Mouse (Mus musculus): ENCODE measurements around the gene Brca1. TPM values are rescaled to one million over a fixed set of nuclear protein-coding genes. Genes with fewer than 3 reads are reported as not detected.

Gene Brca1
- polyA plus RNA-seq, 2 experiments, result 8.6 to 14.0 TPM

DNA sequence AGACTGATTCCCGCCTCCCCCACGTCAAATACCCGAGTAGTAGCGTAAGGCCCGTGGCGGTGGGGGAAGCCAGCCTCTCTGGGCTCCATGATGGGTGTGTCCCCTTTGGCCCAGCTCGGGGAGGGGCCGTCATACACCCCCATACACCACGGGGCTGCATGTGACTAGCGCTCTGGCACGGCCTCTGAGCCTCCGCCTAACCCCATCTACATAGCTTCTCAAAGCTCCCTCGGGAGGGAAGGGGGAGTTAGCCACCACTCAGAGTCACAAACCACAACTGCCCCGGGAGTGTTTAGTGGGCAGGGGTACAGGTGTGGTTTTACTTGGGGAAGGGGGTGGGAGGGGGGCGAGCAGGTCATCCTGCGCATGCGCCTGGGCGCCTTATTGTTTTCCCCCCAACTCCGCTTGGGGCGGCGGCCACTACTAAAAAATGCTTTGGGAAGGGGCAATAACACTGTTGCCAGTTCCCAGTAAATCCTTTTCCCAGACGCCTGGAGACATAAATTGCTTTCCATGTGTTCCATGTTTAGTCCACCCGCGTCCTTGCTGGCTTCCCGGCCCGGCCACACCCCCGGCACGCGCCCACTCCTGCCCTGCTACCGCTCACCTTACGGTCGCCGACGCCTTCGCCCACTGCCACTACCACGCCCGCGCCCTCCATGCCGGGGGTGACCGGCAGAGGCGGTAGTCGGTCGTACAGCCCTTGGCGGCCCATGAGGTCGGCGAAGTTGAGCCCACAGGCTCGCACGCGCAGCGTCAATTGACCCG lies 86.5 kb downstream of the Brca1 start:
- H3K4me1 ChIP-seq (replicated peaks; ENCODE audit: control insufficient read depth in 2 of 2, insufficient read depth in 2 of 2, low read length in 1 of 2), result peaks cover 22 to 34% of the 10 kb centered on the region in 2 experiments
- under 1% methylated on average over 51 of the region's 51 CpGs for WGBS (ENCODE audit: insufficient replicate concordance)
- peaks cover 32% of the 10 kb centered on the region for H3K27me3 ChIP-seq (ENCODE audit: control insufficient read depth, insufficient read depth, low read length)
- H3K9me3 ChIP-seq (ENCODE audit: control insufficient read depth, low read length), result no peaks in the 10 kb centered on the region
- H3K9ac ChIP-seq (replicated peaks), result peak overlapping the region; percentile 59
- H3K36me3 ChIP-seq (replicated peaks; ENCODE audit: control insufficient read depth, insufficient read depth, low read depth), result peaks cover 2% of the 10 kb centered on the region; the same call in 1 of the 2 replicates
- TF ChIP-seq CTCF (IDR thresholded peaks at IDR 0.05; ENCODE audit: low read depth) (peak; percentile 42; the same call in 1 of the 2 replicates), EP300 (IDR thresholded peaks at IDR 0.05; ENCODE audit: low read depth) (no peak)
- H3K4me3 ChIP-seq (ENCODE audit: insufficient read depth in 1 of 2, low read depth in 2 of 2, low read length in 2 of 2), result peak overlapping the region; percentile 54 to 75
- peak; percentile 11; the same call in 1 of the 2 replicates for ATAC-seq (ENCODE audit: insufficient read depth)
- peak overlapping the region; percentile 96 for H3K4me2 ChIP-seq (ENCODE audit: low read depth)
- no peak for DNase-seq (ENCODE audit: low read depth in 3 of 3, low spot score in 3 of 3)
- no peak overlapping the region for H3K27ac ChIP-seq

DNA sequence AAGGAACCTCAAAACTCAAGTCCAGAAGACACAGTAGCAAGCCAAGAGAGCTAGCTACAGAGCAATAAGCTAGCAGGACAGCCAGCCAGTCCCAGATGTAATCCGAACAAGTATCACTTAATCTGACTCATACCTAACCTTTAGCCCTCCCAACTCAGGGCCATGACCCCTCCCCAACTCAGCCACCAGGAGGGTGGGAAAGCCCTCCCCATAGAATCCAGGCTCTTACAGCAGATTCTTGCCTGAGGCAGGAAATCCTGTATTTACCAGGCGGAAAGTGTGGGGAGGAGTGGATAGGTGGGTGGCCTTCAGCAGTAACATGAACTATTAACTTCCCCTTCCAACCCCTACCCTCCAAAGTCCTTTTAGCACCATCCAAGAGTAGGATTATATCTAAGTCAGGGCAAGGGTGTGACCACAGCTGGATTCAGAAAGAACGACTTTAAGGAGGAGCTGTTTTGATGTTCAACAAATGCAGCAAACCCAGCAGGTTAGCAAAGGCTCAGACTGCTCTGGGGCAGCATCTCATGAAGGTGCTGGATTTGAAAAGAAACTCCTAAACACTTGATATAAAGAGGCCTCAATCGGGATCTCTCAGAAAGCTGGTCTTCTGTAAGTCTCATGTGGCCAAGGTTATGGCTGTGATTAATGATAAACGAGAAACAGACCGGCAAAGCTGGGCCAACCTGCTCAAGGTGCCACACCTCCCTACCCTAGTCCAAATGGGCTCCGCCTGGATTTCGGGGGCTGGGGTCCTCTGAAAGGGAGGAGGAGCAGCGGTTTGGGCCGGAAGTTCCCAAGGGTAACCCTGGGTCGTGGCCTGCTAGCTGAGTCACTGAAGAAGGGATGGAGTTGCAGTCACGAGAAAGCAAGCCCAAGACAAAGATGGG lies 87.3 kb downstream of the Brca1 start, which contains the start of gene Rnd2:
Rnd2 (plus strand) TSS at position 789 of the 890 bp plus-strand sequence.
- DNase-seq (ENCODE audit: low read depth in 3 of 3, low spot score in 3 of 3), result no peak
- H3K27me3 ChIP-seq (ENCODE audit: control insufficient read depth, insufficient read depth, low read length), result peaks cover 32% of the 10 kb centered on the region
- WGBS (ENCODE audit: insufficient replicate concordance), result 8% methylated on average over 12 of the region's 12 CpGs
- peak within 1 kb of the TSS; percentile 96 for H3K4me2 ChIP-seq (ENCODE audit: low read depth)
- TF ChIP-seq EP300 (IDR thresholded peaks at IDR 0.05; ENCODE audit: low read depth) (no peak), CTCF (IDR thresholded peaks at IDR 0.05; ENCODE audit: low read depth) (no peak)
- H3K4me3 ChIP-seq (ENCODE audit: insufficient read depth in 1 of 2, low read depth in 2 of 2, low read length in 2 of 2), result peak within 1 kb of the TSS; percentile 54 to 75
- peaks cover 4% of the 10 kb centered on the region; the same call in 1 of the 2 replicates for H3K36me3 ChIP-seq (replicated peaks; ENCODE audit: control insufficient read depth, insufficient read depth, low read depth)
- H3K9ac ChIP-seq (replicated peaks), result peak within 1 kb of the TSS; percentile 59
- no peaks in the 10 kb centered on the region for H3K9me3 ChIP-seq (ENCODE audit: control insufficient read depth, low read length)
- no peak within 1 kb of the TSS for H3K27ac ChIP-seq
- peaks cover 22 to 34% of the 10 kb centered on the region in 2 experiments for H3K4me1 ChIP-seq (replicated peaks; ENCODE audit: control insufficient read depth in 2 of 2, insufficient read depth in 2 of 2, low read length in 1 of 2)
- ATAC-seq (ENCODE audit: insufficient read depth), result no peak

DNA sequence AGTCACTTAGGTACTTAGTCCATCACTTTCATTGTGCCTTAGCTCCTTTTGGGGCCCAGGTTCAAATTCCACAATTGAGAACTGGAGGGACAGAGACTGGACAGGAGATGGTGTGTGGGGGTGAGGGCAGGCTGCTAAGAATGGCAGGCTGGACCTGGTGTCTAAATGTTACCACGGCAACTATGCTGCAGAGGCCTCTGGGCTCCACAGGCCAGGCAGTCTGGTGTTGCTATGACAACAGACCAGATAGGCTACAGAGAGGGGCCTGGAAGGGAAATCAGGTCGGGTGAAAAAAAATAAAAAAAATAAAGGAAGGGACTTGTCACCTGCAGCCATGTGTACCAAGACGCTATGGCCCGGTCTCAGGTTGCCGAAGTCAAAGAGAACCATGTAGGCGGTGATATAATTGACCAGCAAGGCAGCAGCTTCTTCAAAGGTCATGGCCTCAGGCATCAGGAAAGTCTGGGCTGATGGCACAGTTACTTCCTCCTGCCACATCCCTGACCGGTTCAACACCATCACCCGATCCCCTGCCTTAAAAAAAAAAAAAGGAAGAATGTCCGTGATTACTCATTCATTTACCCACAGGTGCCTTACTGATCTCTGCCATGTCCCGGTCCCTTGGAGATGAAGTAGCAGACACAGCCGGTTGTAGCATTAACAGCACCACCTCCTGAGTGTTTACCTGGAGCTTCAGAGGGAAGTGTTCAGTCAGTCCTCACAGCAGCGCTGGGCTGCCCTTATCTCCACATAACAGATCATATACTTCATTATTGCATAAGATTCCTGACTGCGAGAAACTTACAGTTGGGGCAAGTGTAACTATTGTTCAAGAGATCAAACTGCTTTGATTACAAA lies 88.9 kb downstream of the Brca1 start:
- H3K27me3 ChIP-seq (ENCODE audit: control insufficient read depth, insufficient read depth, low read length), result peaks cover 23% of the 10 kb centered on the region
- H3K4me3 ChIP-seq (ENCODE audit: insufficient read depth in 1 of 2, low read depth in 2 of 2, low read length in 2 of 2), result no peak overlapping the region
- ATAC-seq (ENCODE audit: insufficient read depth) (no peak), DNase-seq (ENCODE audit: low read depth in 3 of 3, low spot score in 3 of 3) (no peak)
- H3K4me2 ChIP-seq (ENCODE audit: low read depth), result no peak overlapping the region
- H3K27ac ChIP-seq, result no peak overlapping the region
- peaks cover 22 to 32% of the 10 kb centered on the region in 2 experiments for H3K4me1 ChIP-seq (replicated peaks; ENCODE audit: control insufficient read depth in 2 of 2, insufficient read depth in 2 of 2, low read length in 1 of 2)
- no peak overlapping the region; the same call in none of the 2 replicates for H3K9ac ChIP-seq (replicated peaks)
- H3K36me3 ChIP-seq (replicated peaks; ENCODE audit: control insufficient read depth, insufficient read depth, low read depth), result peaks cover 4% of the 10 kb centered on the region
- H3K9me3 ChIP-seq (ENCODE audit: control insufficient read depth, low read length), result no peaks in the 10 kb centered on the region
- TF ChIP-seq CTCF (IDR thresholded peaks at IDR 0.05; ENCODE audit: low read depth) (no peak), EP300 (IDR thresholded peaks at IDR 0.05; ENCODE audit: low read depth) (peak; percentile 36; the same call in 1 of the 2 replicates)
- 19% methylated on average over 13 of the region's 13 CpGs for WGBS (ENCODE audit: insufficient replicate concordance)

DNA sequence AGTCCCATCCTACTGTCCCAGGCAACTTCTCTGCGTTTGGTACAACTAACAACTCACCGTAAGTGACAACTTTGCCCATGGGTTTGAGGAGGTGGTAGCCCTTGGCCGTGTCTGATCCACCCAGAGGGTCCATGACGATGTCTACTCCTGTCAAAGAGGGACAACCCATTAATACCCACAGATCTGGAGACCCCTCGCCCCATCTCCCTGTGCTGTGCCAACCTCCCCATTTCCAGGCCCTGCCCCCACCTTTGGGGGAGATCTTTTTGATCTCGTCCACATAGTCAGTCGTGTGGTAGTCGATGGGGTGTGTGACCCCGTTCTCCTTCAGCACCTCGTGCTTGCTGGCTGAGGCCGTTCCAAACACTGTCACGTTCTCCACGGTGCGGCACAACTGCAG lies 89.6 kb downstream of the Brca1 start:
- Histone ChIP-seq H3K36me3 (replicated peaks; ENCODE audit: control insufficient read depth, insufficient read depth, low read depth) (peaks cover 4% of the 10 kb centered on the region), H3K4me3 (ENCODE audit: insufficient read depth in 1 of 2, low read depth in 2 of 2, low read length in 2 of 2) (no peak overlapping the region), H3K27me3 (ENCODE audit: control insufficient read depth, insufficient read depth, low read length) (peaks cover 19% of the 10 kb centered on the region), H3K4me2 (ENCODE audit: low read depth) (no peak overlapping the region), H3K4me1 (replicated peaks; ENCODE audit: control insufficient read depth in 2 of 2, insufficient read depth in 2 of 2, low read length in 1 of 2) (peaks cover 22 to 27% of the 10 kb centered on the region in 2 experiments), H3K27ac (no peak overlapping the region), H3K9ac (replicated peaks) (no peak overlapping the region), H3K9me3 (ENCODE audit: control insufficient read depth, low read length) (no peaks in the 10 kb centered on the region)
- no peak for DNase-seq (ENCODE audit: low read depth in 3 of 3, low spot score in 3 of 3)
- TF ChIP-seq CTCF (IDR thresholded peaks at IDR 0.05; ENCODE audit: low read depth), result no peak
- TF ChIP-seq EP300 (IDR thresholded peaks at IDR 0.05; ENCODE audit: low read depth), result no peak
- WGBS (ENCODE audit: insufficient replicate concordance), result 83% methylated on average over 14 of the region's 14 CpGs
- ATAC-seq (ENCODE audit: insufficient read depth), result no peak
